Mouse (Mus musculus) macrophage (primary cell): ENCODE results near the gene Mtch2. TPM values are rescaled to one million over a fixed set of nuclear protein-coding genes. Genes with fewer than 3 reads are reported as not detected.
"Not testable (repeated sequence)": the region's sequence is repeated elsewhere in the genome, so short reads cannot be mapped to it uniquely, and the experiment has no call there.

Experiments used
- H3K27ac ChIP-seq: fragments of 350-480 bp; formaldehyde crosslinking; 2 replicates; pipeline ENCODE4 v1.9.0; 2021
- H3K36me3 ChIP-seq: fragments of 350-480 bp; formaldehyde crosslinking; 2 replicates; pipeline ENCODE4 v1.9.0; 2021; ENCODE audit errors: inconsistent target
- H3K4me3 ChIP-seq: fragments of 350-480 bp; formaldehyde crosslinking; 2 replicates; pipeline ENCODE4 v1.9.0; 2021; ENCODE audit errors: inconsistent target
- H3K79me2 ChIP-seq: fragments of 350-480 bp; formaldehyde crosslinking; 2 replicates; pipeline ENCODE4 v1.9.0; 2021; ENCODE audit errors: inconsistent target
- WGBS: methylation state at CpG from one replicate; pipeline ENCODE4 v1.1.7; 2026; ENCODE audit warnings: inconsistent platforms; ENCODE audit not compliant: missing documents; 5-methylcytosine and 5-hydroxymethylcytosine counted together
- polyA plus RNA-seq: library from polyadenylated mRNA; stranded (reverse); fragments of 250-400 nt; gene quantifications from 3 replicates; pipeline ENCODE4 v1.2.4, GENCODE M21; 2018; ENCODE audit warnings: inconsistent platforms
- total RNA-seq, 78 experiments: library from RNA; depleted of rRNA; stranded (reverse); fragments of 250-400 nt; gene quantifications; 1 replicate in 9 of 78; 2 replicates in 24 of 78; 3 replicates in 43 of 78; 4 replicates in 2 of 78; pipeline ENCODE4 v1.2.4; 2018; ENCODE audit warnings: inconsistent platforms in 56 of 78

Mtch2 gene
- total RNA-seq (2018; cell fraction: chromatin; rRNA removed): 100 to 1,000 TPM in 21 of 26 experiments, 10 to 100 TPM in 5; 54.6 to 183 (median 126) TPM
- total RNA-seq (2018; cell fraction: cytosol; rRNA removed): 100 to 1,000 TPM in 9 of 26 experiments, 10 to 100 TPM in 17; 79.1 to 113 (median 93.9) TPM
- total RNA-seq (2018; cell fraction: nucleus; rRNA removed): 100 to 1,000 TPM in 12 of 26 experiments, 10 to 100 TPM in 14; 51.8 to 170 (median 97.6) TPM
- polyA plus RNA-seq: 83.8 to 94.4 TPM (median 87.4 TPM) in 3 replicates

DNA sequence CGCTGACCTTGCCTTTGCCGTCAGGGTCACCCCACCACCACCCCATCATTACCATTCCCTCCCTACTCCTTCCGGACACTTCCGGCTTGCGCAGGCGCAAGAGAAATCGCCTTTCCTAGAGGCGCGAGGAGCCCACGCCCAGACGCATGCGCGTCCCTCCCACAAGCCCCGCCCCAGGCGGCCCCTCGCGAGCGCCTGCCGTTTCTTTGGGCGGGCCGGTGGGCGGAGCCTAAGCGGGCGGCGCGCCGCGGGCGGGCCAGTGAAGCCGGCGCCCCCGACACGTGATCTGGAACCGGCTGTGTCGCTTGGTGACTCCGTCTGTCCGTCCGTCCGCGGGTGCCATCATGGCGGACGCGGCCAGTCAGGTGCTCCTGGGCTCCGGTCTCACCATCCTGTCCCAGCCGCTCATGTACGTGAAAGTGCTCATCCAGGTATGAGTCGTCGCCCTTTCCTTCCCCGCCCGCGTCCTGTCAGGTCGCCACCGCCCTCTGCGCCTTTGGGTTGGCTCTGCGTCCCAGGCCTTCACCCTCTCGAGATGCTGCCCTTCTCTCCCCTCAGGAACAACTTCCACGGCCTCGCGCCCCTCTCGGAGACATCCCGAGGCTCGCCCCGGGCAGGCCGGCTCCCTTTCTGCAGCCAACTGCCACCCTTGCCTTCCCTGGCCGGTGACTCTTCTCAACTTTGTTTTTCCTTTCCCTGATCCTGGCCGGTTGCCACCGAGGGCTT is at the start of gene Mtch2:
Gene Mtch2 (plus strand): TSS at position 201 of the 726 bp plus-strand sequence.
- WGBS: 1% methylated on average over 65 of the region's 67 CpGs

DNA sequence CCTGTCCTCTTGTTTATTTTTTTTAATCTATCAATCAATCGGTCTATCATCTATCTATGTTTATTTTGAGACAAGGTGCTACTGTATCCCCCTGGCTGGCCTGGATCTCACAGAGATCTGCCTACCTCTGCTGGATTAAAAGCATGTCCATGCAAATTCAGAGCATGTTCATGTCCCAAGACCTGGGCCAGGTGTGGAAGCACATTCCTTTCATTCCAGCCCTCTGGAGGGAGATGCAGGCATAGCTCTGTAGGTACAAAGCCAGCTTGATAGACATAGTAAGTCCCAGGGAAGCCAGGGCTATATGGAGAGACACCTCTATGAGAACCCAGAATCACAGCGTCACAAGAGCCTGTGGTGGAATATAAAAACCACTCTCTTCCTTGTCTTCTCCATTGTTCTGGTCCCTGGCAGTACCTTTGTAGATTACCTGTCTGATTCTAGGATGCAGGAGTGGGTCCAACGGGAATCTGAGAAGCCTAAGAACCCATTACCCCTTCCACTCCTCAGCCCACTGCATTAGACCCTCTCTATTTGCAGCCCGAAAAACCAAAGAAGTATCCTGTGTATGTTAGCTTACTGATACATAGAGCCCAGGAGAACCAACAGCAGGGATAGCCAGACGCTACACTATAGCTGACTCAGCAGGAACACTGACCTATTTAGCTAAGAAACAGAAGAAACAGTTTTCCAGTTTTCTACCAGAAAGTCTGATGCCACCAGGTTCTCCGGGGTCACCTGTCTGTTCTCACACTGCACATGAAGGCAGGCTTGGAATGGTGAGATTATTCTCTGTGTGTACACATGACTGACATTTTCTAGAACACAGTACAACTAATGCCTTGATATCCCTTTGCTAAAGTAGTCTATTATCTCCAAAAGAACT is 38.5 kb upstream of the Mtch2 start:
- no peaks in the 10 kb centered on the region for H3K36me3 ChIP-seq
- 85% methylated on average over 6 of the region's 6 CpGs for WGBS
- no peaks in the 10 kb centered on the region for H3K79me2 ChIP-seq
- H3K4me3 ChIP-seq: no peak overlapping the region
- no peak overlapping the region for H3K27ac ChIP-seq

More for the DNA sequence above, at the start of gene Mtch2:
- Histone ChIP-seq H3K79me2 (peaks cover 50% of the 10 kb centered on the region), H3K36me3 (peaks cover 25% of the 10 kb centered on the region), H3K4me3 (peak within 1 kb of the TSS; percentile 76), H3K27ac (peak within 1 kb of the TSS; percentile 75)

DNA sequence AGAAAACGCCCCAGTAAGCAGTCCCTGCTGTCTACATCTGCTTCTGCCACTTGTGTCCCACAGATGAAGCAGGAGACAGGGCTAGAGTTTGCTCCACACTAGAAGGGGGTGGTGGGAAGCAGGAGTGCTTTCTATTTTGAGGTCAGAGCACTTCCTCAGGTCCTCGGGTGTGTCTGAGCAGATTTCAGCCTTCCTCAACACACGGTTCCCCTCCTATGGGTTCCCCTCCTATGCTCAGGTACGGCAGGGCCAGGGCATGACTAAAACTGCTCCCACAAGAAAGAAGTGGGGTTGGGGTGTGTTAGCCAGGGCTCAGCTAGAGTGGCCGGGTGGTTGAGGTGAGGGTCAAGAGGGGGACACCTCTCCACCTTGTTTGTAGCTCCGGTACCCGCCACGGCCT is 36.2 kb upstream of the Mtch2 start:
- H3K4me3 ChIP-seq: no peak overlapping the region
- H3K27ac ChIP-seq: no peak overlapping the region
- no peaks in the 10 kb centered on the region for H3K36me3 ChIP-seq
- H3K79me2 ChIP-seq: no peaks in the 10 kb centered on the region
- 54% methylated on average over 8 of the region's 8 CpGs for WGBS

DNA sequence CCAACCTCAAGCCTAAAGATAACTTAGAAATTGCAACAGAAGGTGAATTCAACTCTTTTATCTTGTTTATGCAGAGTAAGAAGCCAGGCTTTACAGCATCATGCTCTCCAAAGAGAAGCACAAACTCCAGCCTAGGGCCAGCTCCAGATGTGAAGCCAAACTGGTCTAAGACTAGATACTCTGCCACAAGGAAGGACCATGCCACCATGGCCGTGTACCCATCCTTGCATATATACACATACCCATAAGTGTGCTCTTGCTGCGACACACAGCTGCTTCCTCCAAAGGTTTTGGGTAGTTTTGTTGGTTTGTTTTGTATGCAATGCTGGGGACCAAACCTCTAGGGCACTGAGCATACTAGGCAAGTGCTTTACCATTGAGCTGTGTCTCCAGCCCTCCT is 31.7 kb upstream of the Mtch2 start:
- H3K79me2 ChIP-seq: no peaks in the 10 kb centered on the region
- no peaks in the 10 kb centered on the region for H3K36me3 ChIP-seq
- H3K27ac ChIP-seq: no peak overlapping the region
- no peak overlapping the region for H3K4me3 ChIP-seq
- WGBS: 78% methylated on average over 2 of the region's 2 CpGs

DNA sequence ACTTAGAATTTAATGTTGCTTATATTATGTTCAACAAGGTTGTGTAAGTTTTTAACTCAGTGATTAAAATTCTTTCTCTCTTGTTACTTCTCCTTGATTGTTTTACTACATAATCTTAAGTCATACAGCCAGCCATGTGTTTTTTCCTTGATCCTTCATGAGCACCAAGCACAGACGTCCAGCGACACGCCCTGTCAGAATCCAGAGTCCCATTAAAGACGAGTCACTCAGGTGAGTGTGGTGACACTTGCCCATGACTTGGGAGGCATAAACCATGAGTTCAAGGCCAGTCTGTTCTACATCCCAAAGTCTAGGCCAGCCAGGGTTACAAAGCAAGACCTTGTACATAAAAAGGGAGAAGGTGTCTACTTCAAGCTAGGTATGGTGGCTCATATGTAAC is 30.8 kb upstream of the Mtch2 start:
- Histone ChIP-seq H3K27ac (no peak overlapping the region), H3K36me3 (no peaks in the 10 kb centered on the region), H3K4me3 (no peak overlapping the region), H3K79me2 (no peaks in the 10 kb centered on the region)
- 86% methylated on average over 4 of the region's 4 CpGs for WGBS

DNA sequence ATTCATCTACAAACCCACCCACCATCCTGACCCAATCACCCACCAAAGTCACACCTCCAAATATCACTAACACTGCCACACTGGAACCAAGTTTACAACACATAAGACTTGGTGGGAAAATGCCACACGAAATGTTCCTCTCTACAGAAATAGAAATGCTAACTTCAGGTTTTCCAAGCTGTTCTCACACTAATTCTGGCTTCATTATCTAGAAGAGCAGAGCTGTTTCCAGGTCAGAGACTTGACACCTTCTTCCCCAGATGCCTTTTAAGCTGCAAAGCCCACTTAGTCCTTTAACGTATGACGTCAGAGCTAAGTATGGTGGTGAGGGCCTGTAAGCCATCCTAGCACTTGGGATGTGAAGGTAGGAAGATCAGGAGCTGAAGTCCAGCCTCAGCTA is 28.2 kb upstream of the Mtch2 start:
- Histone ChIP-seq H3K4me3 (no peak overlapping the region), H3K79me2 (no peaks in the 10 kb centered on the region), H3K36me3 (no peaks in the 10 kb centered on the region), H3K27ac (no peak overlapping the region)
- WGBS: 95% methylated on average over 3 of the region's 3 CpGs

DNA sequence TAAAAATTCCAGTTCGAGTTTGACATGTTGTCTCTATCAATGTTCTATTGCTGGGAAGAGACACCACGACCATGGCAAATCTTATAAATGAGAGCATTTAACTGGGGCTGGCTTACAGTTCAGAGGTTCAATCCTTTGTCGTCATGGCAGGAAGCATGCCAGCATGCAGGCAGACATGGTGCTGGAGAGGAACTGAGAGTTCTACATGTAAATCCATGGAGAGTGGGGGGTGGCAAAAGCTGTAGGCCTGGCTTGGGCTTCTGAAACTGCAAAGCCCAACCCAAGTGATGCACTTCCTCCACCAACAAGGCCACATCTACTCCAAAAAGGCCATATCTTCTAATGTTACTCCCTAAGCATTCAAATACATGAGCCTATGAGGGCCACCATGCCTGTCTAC is 26.1 kb upstream of the Mtch2 start:
- no peaks in the 10 kb centered on the region for H3K36me3 ChIP-seq
- H3K27ac ChIP-seq: no peak overlapping the region
- WGBS: 90% methylated on average over 3 of the region's 3 CpGs
- no peak overlapping the region for H3K4me3 ChIP-seq
- H3K79me2 ChIP-seq: no peaks in the 10 kb centered on the region

DNA sequence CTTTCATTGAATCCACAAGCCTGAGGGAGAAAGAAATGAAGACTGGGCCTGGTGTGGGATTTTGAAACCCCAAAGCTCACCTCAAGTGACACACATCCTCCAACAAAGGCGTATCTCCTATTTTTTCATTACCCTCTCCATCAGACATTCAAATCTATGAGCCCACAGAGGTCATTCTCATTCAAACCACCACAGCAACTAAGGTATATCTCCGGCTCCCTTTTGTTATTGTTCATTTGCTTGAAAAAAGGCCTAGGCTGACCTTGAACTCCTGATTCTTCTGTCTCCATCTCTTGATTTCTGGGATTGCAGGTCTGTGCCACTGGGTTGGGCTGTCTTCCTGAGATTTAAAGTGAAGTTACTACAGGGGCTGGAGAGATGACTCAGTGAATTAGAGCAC is 24.0 kb upstream of the Mtch2 start:
- WGBS: 87% methylated on average over 2 of the region's 2 CpGs
- H3K36me3 ChIP-seq: no peaks in the 10 kb centered on the region
- H3K4me3 ChIP-seq: no peak overlapping the region
- no peak overlapping the region for H3K27ac ChIP-seq
- no peaks in the 10 kb centered on the region for H3K79me2 ChIP-seq

DNA sequence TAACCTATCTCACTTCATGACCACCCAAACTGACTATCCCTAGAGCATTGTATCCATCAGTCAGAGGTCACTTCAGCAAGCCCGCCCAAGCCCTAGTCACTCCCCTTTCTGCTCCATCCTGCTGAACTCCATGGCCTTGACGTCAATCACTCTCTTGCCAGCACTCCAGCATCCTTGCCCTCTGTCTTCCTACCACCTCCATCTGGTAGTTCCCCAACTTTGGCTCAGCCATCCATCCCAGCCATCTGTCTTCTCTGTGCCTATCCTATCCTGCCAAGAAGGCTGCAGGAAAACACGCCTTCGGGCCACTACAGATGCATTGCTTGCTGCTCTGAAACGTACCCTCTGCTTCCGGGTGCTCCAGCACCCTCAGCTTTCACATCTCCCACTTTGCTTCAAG is 23.2 kb upstream of the Mtch2 start:
- Histone ChIP-seq H3K27ac (no peak overlapping the region), H3K4me3 (no peak overlapping the region)
- 92% methylated on average over 6 of the region's 6 CpGs for WGBS

DNA sequence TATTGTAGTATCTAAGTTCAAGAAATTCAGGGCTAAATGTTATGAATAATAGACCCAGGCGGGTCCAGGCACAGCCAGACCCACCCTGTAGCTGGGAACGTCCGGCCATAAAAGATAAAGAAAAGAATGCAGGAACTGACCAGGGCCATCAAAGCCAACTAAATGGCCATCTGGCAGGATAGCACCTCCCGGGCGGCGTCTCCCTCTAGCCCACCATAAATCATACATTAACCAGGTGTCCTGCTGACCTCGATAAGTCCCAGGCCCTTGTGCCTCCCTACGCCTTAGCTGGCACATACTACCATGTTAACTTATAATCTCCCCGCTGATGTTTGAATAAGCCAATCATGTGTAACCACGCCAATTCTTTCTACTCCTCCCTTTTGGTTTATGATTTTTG is 22.4 kb upstream of the Mtch2 start:
- H3K27ac ChIP-seq, H3K4me3 ChIP-seq, H3K79me2 ChIP-seq, H3K36me3 ChIP-seq: not testable (repeated sequence)
- WGBS: 85% methylated on average over 10 of the region's 10 CpGs

More for the DNA sequence above, 23.2 kb upstream of the Mtch2 start:
- H3K36me3 ChIP-seq: no peaks in the 10 kb centered on the region
- H3K79me2 ChIP-seq: no peaks in the 10 kb centered on the region

DNA sequence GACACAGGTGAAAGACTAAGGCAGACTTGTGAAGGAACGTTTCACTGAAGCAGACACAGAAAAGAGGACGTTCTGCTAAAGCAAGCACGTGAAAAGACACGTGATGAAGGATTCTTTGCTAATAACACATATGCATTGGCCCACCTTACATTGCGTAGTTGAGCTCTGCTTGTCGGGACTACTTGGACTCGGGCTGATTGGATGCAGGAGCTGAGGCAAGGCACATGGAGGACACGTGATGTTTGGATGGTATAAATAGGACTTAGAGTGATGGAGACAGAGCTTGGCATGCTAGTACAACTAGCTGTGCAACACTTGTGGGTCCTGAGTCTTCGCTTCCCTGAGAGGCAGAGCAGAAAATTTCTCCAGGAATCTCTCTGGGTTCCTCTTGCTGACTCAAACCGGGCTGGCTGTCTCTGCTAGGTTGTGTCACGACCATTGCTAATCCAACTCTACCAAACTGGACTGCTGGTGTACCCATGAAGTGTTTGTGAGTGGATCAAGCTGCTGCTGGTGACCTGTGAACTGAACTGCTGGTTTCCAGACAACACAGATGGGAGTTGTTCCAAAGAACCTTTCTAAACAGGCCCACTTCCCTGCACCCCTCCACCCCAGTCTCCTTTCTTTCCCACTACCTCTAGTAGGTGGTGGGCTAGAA is 21.3 kb upstream of the Mtch2 start:
- WGBS: 90% methylated on average over 11 of the region's 11 CpGs
- Histone ChIP-seq H3K36me3 (no peaks in the 10 kb centered on the region), H3K4me3 (no peak overlapping the region), H3K79me2 (no peaks in the 10 kb centered on the region), H3K27ac (no peak overlapping the region)

DNA sequence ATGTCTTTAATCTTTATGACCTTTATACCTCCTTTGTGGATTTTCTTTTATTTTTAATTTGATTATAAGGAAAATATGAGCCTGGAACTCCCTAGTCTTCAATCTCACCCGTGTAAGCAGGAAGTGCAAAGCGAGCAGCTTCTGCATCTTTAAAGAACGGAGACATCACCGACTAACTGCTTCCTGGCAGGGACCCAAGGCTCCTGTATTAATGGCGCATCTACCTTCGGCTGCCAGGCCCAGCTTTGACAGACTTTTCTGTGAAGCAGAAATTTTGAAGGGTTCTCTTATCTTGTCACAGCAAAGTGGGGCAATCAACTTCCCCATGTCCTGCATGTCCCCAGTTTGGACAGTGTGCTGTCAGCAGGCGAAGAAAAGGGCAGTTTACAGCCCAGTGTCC is 18.2 kb upstream of the Mtch2 start:
- no peaks in the 10 kb centered on the region for H3K36me3 ChIP-seq
- no peaks in the 10 kb centered on the region for H3K79me2 ChIP-seq
- WGBS: 35% methylated on average over 7 of the region's 7 CpGs
- no peak overlapping the region for H3K4me3 ChIP-seq
- H3K27ac ChIP-seq: no peak overlapping the region

DNA sequence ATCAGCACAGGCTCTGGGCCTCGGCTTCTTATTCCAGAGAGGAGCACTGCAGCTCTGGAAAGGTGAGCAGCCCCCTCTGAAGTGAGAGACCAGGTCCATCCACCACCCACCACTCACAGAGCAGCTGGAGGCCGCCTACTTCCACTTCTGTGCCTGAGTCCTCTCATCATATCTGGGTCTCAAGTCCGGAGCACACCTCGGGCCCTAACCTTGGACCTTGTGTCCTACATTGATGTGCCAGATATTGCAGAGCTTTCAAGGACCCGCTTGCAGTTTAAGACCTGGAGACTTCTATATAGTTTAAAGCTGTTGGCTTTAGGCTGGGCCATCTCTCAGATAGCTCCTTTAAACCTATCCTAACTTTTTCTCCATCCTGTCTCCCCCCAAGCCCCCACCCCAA is 13.5 kb upstream of the Mtch2 start:
- Histone ChIP-seq H3K27ac (no peak overlapping the region), H3K4me3 (no peak overlapping the region), H3K36me3 (no peaks in the 10 kb centered on the region), H3K79me2 (no peaks in the 10 kb centered on the region)
- 87% methylated on average over 5 of the region's 5 CpGs for WGBS

DNA sequence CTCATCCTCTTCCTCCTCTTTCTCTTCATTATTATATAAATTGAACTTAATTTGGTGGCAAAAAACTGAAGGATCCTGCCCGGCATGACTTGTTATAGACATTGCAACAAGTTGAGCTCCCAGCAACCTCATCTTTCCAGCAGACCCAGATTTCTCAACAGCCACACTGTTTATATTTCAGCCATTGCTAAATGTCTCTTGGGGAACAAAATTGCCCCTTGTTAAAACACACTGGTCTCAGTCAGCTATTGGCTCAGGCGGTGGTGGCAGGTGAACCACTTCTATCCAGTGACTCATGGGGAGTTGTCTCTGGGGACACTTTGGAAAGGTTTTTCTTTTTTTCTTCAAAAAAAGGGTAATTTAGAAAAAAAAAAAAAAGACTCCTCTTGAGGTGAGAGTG is 8.3 kb upstream of the Mtch2 start:
- H3K27ac ChIP-seq: no peak overlapping the region
- WGBS: 95% methylated on average over 2 of the region's 2 CpGs
- H3K36me3 ChIP-seq: no peaks in the 10 kb centered on the region
- no peaks in the 10 kb centered on the region for H3K79me2 ChIP-seq
- no peak overlapping the region for H3K4me3 ChIP-seq
